Mouse (Mus musculus): ENCODE results near the gene Pink1.

- TF ChIP-seq CTCF (IDR thresholded peaks at IDR 0.05; ENCODE audit: control insufficient read depth, insufficient read depth, low read length) (no peak), POLR2A (IDR thresholded peaks at IDR 0.05; ENCODE audit: borderline replicate concordance, control insufficient read depth, low read depth, low read length) (no peak)
Observed at GRCm38 (mm10) chr4:138330264-138330671, 4.2 kb upstream of the Pink1 start.

All from bone marrow, adult 2 months (tissue).